Mouse (Mus musculus): ENCODE data around the gene Mttp. TPM values are rescaled to one million over a fixed set of nuclear protein-coding genes. Genes with fewer than 3 reads are reported as not detected.

Mttp gene
- polyA plus RNA-seq, 1 experiment from 2014 or later, result 8.4 TPM

DNA sequence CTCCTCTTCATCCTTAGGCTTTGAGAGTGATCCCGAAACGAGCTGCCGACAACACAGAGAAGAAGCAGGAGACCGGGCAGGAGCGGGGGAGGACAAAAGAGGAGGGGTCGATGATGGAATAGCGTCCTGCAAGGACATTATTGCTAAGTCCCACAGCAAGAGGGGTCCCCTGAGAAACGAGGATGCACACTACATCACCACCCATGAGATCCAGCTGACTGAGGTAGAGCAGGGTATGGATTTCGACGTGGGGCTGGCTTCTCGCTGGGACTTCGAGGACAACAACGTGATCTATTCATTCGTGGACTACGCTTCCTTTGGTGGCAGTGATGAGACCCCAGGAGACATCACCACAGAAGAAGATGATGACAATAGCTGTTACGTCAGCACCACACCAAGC, 78.8 kb downstream of the Mttp start:
- 79% methylated on average over 16 of the region's 16 CpGs for WGBS
- peak overlapping the region; percentile 73 for H3K9ac ChIP-seq
- peak overlapping the region; percentile 44 for H3K4me3 ChIP-seq
- ATAC-seq (ENCODE audit: insufficient number of reproducible peaks, low FRiP score), result no peak
- no peaks in the 10 kb centered on the region for H3K36me3 ChIP-seq
- no peaks in the 10 kb centered on the region for H3K9me3 ChIP-seq (replicated peaks)
- peak overlapping the region; percentile 93 for H3K27ac ChIP-seq (ENCODE audit: poor library complexity, severe bottlenecking)
- H3K4me1 ChIP-seq (replicated peaks), result peaks cover 56% of the 10 kb centered on the region
- H3K4me2 ChIP-seq, result peak overlapping the region; percentile 68
- H3K27me3 ChIP-seq (replicated peaks), result no peaks in the 10 kb centered on the region

DNA sequence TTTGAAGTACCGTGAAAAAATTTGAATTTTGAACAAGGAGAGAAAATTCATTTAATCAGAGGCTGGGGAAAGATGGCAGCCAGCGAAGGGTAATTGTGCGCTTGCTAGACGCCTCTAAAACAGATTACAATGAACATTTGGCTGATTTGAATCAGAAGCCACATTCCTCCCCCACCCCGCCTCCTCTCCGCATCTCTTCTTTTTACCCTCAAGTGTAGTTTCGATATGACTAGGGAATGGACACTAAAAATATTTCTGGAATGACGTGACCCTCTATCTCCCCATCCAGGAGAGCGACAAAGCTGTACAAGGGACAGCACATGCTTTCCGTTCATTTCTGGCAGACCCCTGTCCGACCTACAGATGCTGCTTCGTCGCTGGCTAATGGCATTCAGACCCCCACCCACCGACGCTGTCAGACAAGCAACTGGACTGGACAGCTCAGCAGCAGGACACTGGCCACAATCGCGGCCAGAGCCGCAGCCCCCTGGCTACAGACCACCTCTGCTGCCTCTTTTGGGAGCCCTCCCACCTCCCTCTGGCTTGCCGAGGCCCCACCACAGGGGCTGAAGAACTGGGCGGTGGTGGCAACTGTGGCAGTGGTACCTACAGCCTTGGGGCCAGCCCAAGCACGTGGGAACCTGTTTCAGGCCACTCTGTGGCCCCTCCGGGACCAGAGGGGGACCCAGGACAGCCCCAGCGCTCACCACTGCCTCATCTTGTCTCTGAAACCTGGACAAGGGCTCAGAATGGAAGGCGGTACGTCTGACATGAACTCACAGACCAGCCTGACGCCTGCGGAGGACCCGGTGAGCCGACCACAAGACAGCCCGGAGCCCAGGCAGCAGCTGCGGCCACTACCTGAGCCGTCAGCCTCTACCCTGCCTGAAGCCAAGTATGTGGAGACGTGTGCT, 79.8 kb downstream of the Mttp start, which contains the start of gene 1110002E22Rik:
1110002E22Rik (plus strand) TSS at position 321 of the 914 bp plus-strand sequence.
- Histone ChIP-seq H3K4me1 (replicated peaks) (peaks cover 62% of the 10 kb centered on the region), H3K27ac (ENCODE audit: poor library complexity, severe bottlenecking) (peak within 1 kb of the TSS; percentile 93), H3K4me2 (peak within 1 kb of the TSS; percentile 68), H3K27me3 (replicated peaks) (no peaks in the 10 kb centered on the region), H3K9me3 (replicated peaks) (no peaks in the 10 kb centered on the region), H3K4me3 (peak within 1 kb of the TSS; percentile 44), H3K36me3 (no peaks in the 10 kb centered on the region), H3K9ac (peak within 1 kb of the TSS; percentile 73)
- ATAC-seq (ENCODE audit: insufficient number of reproducible peaks, low FRiP score), result peak; percentile 43; the same call in 1 of the 2 replicates
- WGBS, result 46% methylated on average over 33 of the region's 33 CpGs

DNA sequence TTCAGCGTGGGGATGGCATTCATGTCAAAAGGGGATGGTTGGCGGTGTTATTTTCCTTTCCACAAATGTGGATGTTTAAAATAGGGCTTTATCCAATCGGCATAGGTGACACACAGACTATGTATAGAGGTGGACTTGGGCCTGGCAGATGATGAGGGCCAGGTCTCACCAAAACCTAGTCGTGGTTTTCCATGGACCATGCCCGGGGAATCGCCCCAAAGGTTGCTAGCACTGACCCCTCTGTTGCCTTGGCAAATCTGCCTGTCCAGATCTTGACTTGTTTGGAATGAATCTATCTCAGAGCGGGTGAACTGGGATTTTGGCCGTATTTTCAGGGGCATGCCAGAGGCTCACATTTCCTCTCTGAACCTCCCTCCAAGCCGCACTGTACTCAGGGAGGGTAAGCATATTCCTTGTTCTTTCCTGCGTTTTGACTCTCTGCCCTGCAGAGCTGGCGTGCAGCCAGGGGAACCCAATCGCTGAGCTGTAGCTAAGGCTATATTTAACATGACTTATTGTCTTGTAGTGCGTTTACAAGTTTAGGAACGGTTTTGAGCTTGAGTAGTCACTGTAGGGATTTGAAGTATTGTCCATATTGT, 80.9 kb downstream of the Mttp start:
- no peak overlapping the region for H3K9ac ChIP-seq
- H3K36me3 ChIP-seq, result no peaks in the 10 kb centered on the region
- H3K27ac ChIP-seq (ENCODE audit: poor library complexity, severe bottlenecking), result peak overlapping the region; percentile 93
- ATAC-seq (ENCODE audit: insufficient number of reproducible peaks, low FRiP score), result no peak
- no peaks in the 10 kb centered on the region for H3K9me3 ChIP-seq (replicated peaks)
- H3K4me2 ChIP-seq, result 0 out of 2 replicates have a peak overlapping the region, but pooled peaks have one; percentile 21
- H3K27me3 ChIP-seq (replicated peaks), result no peaks in the 10 kb centered on the region
- peaks cover 55% of the 10 kb centered on the region for H3K4me1 ChIP-seq (replicated peaks)
- 41% methylated on average over 14 of the region's 14 CpGs for WGBS
- H3K4me3 ChIP-seq, result no peak overlapping the region

DNA sequence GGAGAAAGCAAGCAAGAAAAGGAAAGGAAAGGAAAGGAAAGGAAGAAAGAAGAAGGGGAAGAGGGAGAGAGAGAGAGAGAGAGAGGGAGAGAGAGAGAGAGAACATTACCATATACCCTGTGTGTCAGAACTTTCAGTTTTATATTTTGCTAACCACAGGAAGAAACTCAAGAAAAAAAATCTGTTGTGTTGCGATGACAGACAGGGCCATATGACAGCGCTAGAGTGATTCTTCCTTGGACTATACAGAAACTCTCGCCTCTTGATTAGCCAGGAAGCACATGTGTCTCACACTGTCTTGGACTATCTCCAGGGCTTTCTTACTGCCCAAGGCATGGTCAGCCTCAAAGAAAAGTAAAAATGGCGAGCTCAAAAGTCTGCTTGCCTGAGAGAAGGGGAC, 82.1 kb downstream of the Mttp start:
- Histone ChIP-seq H3K36me3 (no peaks in the 10 kb centered on the region), H3K4me1 (replicated peaks) (peaks cover 44% of the 10 kb centered on the region), H3K27me3 (replicated peaks) (no peaks in the 10 kb centered on the region), H3K9me3 (replicated peaks) (no peaks in the 10 kb centered on the region), H3K27ac (ENCODE audit: poor library complexity, severe bottlenecking) (no peak overlapping the region), H3K9ac (no peak overlapping the region), H3K4me3 (no peak overlapping the region), H3K4me2 (no peak overlapping the region)
- no peak for ATAC-seq (ENCODE audit: insufficient number of reproducible peaks, low FRiP score)
- WGBS, result 88% methylated on average over 4 of the region's 4 CpGs

DNA sequence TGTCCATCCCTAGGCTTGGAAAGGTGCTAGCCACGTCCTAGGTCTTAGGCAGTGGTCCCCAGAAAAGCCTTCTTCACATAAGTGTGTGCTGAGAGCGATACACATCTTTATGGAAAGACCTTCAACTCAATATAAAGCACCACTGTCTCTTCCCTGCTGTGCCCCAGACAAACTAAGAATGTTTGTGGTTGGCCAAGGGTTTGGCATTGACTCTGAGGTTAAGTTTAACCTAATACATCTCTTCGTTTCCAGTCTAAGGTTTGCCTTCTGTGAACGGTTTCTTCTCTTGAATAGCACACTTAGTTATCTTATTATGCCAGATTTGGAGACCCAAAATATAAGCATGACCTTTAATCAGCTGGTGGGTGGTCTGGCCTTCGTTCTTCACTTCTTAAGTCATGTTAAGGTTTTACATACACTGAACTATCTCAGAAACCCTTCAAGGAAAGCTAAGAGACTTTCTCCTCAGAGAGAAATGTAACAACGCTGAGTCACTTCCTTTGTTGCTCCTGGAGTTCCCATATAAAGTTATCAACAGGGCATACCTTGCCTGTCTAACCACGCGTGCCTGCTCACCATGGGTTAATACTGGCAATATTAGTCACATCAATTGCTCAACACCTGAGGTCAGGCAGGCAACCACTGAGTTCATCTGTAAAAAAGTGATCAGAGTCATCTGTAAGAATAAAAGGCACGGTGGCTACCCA, 83.4 kb downstream of the Mttp start:
- WGBS, result 64% methylated on average over 9 of the region's 9 CpGs
- peaks cover 51% of the 10 kb centered on the region for H3K4me1 ChIP-seq (replicated peaks)
- H3K4me2 ChIP-seq, result no peak overlapping the region
- ATAC-seq (ENCODE audit: insufficient number of reproducible peaks, low FRiP score), result no peak
- no peak overlapping the region for H3K27ac ChIP-seq (ENCODE audit: poor library complexity, severe bottlenecking)
- H3K9ac ChIP-seq, result no peak overlapping the region
- no peak overlapping the region for H3K4me3 ChIP-seq
- no peaks in the 10 kb centered on the region for H3K27me3 ChIP-seq (replicated peaks)
- H3K9me3 ChIP-seq (replicated peaks), result no peaks in the 10 kb centered on the region
- no peaks in the 10 kb centered on the region for H3K36me3 ChIP-seq

DNA sequence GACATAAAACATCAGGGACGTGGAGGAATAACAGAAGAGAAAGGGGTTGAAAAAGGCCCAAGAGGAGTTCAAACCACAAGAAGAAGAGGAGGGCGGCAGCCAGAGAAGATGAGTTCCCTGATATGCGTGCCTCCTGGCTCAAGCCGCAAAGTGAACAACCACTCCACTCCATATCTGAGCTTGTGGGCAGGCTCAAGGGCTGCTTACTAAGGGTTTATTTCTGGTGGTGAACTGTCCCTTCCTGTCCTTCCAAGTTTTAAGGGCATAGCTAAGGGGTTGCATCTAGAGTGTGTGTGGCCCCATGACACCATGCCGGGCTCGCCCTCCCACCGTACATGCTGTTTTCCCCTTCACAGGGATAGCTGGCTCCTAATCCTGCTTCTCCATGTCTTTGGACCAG, 84.3 kb downstream of the Mttp start:
- peaks cover 45% of the 10 kb centered on the region for H3K4me1 ChIP-seq (replicated peaks)
- WGBS, result 48% methylated on average over 7 of the region's 7 CpGs

DNA sequence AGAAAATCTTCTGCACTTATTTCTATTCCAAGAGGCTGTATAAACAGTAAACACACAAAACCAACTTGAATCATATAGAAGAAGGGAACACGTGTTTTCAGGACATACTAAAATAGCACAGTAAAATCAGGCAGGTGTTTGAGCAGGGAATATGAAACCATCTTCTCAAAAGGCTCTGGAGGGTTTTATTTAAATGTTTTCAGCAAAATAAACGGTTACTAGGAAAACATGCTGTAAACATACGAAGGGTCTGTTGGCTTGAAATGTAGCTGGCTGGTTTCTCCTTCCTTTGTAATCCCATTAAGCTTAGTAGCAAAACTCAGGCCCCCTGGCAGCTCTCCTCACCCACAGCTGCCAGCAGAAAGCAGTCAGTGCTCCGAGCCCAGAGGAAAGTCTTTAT, 86.5 kb downstream of the Mttp start:
- H3K27ac ChIP-seq (ENCODE audit: poor library complexity, severe bottlenecking), result no peak overlapping the region
- no peaks in the 10 kb centered on the region for H3K27me3 ChIP-seq (replicated peaks)
- no peaks in the 10 kb centered on the region for H3K36me3 ChIP-seq
- no peaks in the 10 kb centered on the region for H3K9me3 ChIP-seq (replicated peaks)
- H3K4me2 ChIP-seq, result no peak overlapping the region
- H3K4me3 ChIP-seq, result no peak overlapping the region
- WGBS, result 70% methylated on average over 4 of the region's 4 CpGs
- H3K4me1 ChIP-seq (replicated peaks), result peaks cover 44% of the 10 kb centered on the region
- no peak for ATAC-seq (ENCODE audit: insufficient number of reproducible peaks, low FRiP score)
- no peak overlapping the region for H3K9ac ChIP-seq

More for the DNA sequence above, 84.3 kb downstream of the Mttp start:
- Histone ChIP-seq H3K9me3 (replicated peaks) (no peaks in the 10 kb centered on the region), H3K4me2 (no peak overlapping the region), H3K9ac (no peak overlapping the region), H3K27me3 (replicated peaks) (no peaks in the 10 kb centered on the region), H3K4me3 (no peak overlapping the region), H3K36me3 (no peaks in the 10 kb centered on the region), H3K27ac (ENCODE audit: poor library complexity, severe bottlenecking) (peak overlapping the region; percentile 50)
- ATAC-seq (ENCODE audit: insufficient number of reproducible peaks, low FRiP score), result peak; percentile 34; the same call in 1 of the 2 replicates

DNA sequence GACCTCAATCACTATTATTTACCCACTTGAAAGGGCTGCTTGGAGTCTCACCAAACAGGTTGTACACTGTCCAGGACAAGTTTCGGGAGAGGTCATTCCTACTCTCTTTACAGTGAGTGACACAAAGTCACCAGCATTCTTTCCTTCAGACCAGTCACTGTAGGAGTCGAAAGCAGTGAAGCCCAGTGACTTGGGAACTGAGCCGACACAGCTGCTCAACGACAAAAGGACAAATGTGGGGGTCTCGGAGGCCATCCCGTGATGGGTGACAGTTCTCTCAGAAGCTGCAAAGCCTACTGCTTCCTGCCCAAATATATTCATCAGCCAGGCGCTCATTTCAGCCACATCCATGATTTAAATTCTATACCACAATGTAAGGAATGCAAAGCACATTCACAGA, 87.8 kb downstream of the Mttp start:
- 56% methylated on average over 7 of the region's 7 CpGs for WGBS
- Histone ChIP-seq H3K4me2 (no peak overlapping the region), H3K36me3 (no peaks in the 10 kb centered on the region), H3K9me3 (replicated peaks) (no peaks in the 10 kb centered on the region), H3K27ac (ENCODE audit: poor library complexity, severe bottlenecking) (0 out of 2 replicates have a peak overlapping the region, but pooled peaks have one; percentile 24), H3K4me1 (replicated peaks) (peaks cover 51% of the 10 kb centered on the region), H3K4me3 (no peak overlapping the region), H3K9ac (no peak overlapping the region), H3K27me3 (replicated peaks) (no peaks in the 10 kb centered on the region)
- no peak for ATAC-seq (ENCODE audit: insufficient number of reproducible peaks, low FRiP score)

DNA sequence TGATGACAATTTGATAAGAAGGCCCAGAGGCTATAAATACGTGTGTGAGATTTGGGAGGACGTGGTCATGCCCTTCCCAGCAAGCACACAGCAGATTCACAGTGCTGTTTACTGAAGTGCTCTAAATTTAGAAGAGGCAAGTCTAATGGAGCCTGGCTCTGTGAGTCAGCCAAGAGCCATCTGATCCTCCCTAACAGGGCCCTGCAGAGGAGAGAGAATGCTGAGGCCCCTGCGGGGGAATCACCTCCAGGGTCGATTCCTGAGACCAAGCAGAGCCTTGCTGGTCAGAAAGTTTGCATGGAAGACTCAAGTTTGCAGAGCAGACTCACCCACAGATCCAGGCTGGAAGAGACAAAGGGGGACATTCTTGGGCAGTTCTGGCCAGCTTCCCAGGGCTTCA, 90.8 kb downstream of the Mttp start:
- no peak overlapping the region for H3K9ac ChIP-seq
- H3K27ac ChIP-seq (ENCODE audit: poor library complexity, severe bottlenecking), result peak overlapping the region; percentile 97
- H3K27me3 ChIP-seq (replicated peaks), result no peaks in the 10 kb centered on the region
- 0 out of 2 replicates have a peak overlapping the region, but pooled peaks have one; percentile 5 for H3K4me3 ChIP-seq
- WGBS, result 12% methylated on average over 4 of the region's 4 CpGs
- H3K4me2 ChIP-seq, result peak overlapping the region; percentile 49
- H3K9me3 ChIP-seq (replicated peaks), result no peaks in the 10 kb centered on the region
- no peaks in the 10 kb centered on the region for H3K36me3 ChIP-seq
- peaks cover 42% of the 10 kb centered on the region for H3K4me1 ChIP-seq (replicated peaks)
- ATAC-seq (ENCODE audit: insufficient number of reproducible peaks, low FRiP score), result peak; percentile 87

DNA sequence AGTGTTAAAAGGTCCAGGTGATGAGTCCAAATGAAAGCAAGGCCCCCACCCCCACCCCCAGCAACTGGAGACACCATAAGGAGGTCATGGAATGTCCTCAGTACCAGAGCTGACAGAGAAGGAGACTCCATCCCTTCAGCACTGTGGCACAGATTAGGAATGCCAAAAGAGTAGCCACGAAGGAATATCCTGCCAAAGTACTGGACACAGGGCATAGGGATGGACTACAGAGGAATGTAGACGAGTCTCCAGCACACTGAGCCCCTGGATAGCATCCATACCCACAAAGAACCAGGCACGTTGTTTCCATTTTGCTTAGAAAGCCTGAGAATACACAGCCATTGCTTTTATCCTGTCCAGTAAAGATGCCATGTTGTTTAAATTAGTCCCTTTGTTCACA, 93.3 kb downstream of the Mttp start:
- Histone ChIP-seq H3K9me3 (replicated peaks) (no peaks in the 10 kb centered on the region), H3K4me3 (no peak overlapping the region), H3K27me3 (replicated peaks) (no peaks in the 10 kb centered on the region), H3K4me1 (replicated peaks) (peaks cover 33% of the 10 kb centered on the region), H3K4me2 (no peak overlapping the region), H3K36me3 (no peaks in the 10 kb centered on the region), H3K9ac (no peak overlapping the region), H3K27ac (ENCODE audit: poor library complexity, severe bottlenecking) (no peak overlapping the region)
- ATAC-seq (ENCODE audit: insufficient number of reproducible peaks, low FRiP score), result no peak
- 75% methylated on average over 3 of the region's 3 CpGs for WGBS

DNA sequence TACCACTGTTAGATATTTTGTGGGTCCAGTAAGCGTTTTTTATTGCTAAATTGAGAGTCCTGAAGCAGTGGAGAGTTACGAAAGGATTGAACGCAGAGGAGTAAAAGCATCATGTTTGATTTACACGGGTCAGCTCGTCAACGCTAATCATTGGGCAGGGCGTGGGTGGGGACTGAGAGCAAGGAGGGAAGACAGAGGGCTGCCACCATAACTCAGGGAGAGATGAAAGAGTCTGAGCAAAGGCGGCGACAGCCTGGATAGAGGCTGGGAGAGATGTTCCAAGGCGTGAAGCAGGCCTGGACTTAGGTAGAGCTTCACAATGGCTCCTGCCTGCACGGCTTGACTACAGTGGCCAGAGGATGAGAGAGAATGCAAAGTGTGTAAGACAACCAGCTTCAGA, 94.0 kb downstream of the Mttp start:
- Histone ChIP-seq H3K9ac (no peak overlapping the region), H3K36me3 (no peaks in the 10 kb centered on the region), H3K4me3 (no peak overlapping the region), H3K27ac (ENCODE audit: poor library complexity, severe bottlenecking) (no peak overlapping the region), H3K4me1 (replicated peaks) (peaks cover 30% of the 10 kb centered on the region), H3K27me3 (replicated peaks) (no peaks in the 10 kb centered on the region), H3K4me2 (no peak overlapping the region), H3K9me3 (replicated peaks) (no peaks in the 10 kb centered on the region)
- 61% methylated on average over 11 of the region's 11 CpGs for WGBS
- ATAC-seq (ENCODE audit: insufficient number of reproducible peaks, low FRiP score), result no peak

Data from heart, embryonic 12.5 days (tissue).